Mouse (Mus musculus) heart, postnatal 0 days (tissue): ENCODE results near the gene Sdhb. TPM values are rescaled to one million over a fixed set of nuclear protein-coding genes. Genes with fewer than 3 reads are reported as not detected.

Experiments used
- ATAC-seq: fragments of 200-750 bp; cut with Nextera tagmentation; 2 replicates; pipeline ENCODE4 v1.8.0; 2017; ENCODE audit warnings: low read depth, moderate number of reproducible peaks, moderate library complexity; ENCODE audit not compliant: insufficient read depth
- DNase-seq: peaks from one replicate; pipeline ENCODE4 v3.0.0-alpha.2; 2016; ENCODE audit warnings: low spot score
- H3K27ac ChIP-seq: fragments of 300-500 bp; sonication (generic); 2 replicates; pipeline ENCODE4 v1.5.1; 2014; ENCODE audit warnings: low read depth, mild to moderate bottlenecking
- H3K27me3 ChIP-seq: fragments of 300-500 bp; sonication (generic); 2 replicates; pipeline ENCODE4 v1.6.1; 2014; ENCODE audit warnings: low read length, mixed read lengths; ENCODE audit not compliant: control insufficient read depth, insufficient read depth
- H3K36me3 ChIP-seq: fragments of 300-500 bp; sonication (generic); replicated peaks from 2 replicates; pipeline ENCODE4 v1.6.1; 2014; ENCODE audit warnings: low read length, mixed read lengths; ENCODE audit not compliant: control insufficient read depth, insufficient read depth
- H3K4me1 ChIP-seq: fragments of 300-500 bp; sonication (generic); 2 replicates; pipeline ENCODE4 v1.6.1; 2014; ENCODE audit warnings: antibody characterized with exemption; ENCODE audit not compliant: control insufficient read depth, insufficient read depth
- H3K4me2 ChIP-seq: fragments of 300-500 bp; sonication (generic); 2 replicates; pipeline ENCODE4 v1.6.1; 2014; ENCODE audit warnings: low read depth, mild to moderate bottlenecking, low read length, moderate library complexity
- H3K4me3 ChIP-seq: fragments of 300-500 bp; sonication (generic); 2 replicates; pipeline ENCODE4 v1.5.1; 2014; ENCODE audit warnings: low read depth, low read length
- H3K9ac ChIP-seq: fragments of 300-500 bp; sonication (generic); replicated peaks from 2 replicates; pipeline ENCODE4 v1.6.1; 2014; ENCODE audit warnings: low read depth, low read length, mixed read lengths
- H3K9me3 ChIP-seq: fragments of 300-500 bp; sonication (generic); replicated peaks from 2 replicates; pipeline ENCODE4 v1.6.1; 2016; ENCODE audit warnings: low read length; ENCODE audit not compliant: control insufficient read depth
- CTCF ChIP-seq: IDR thresholded peaks from 2 replicates; pipeline ENCODE4 v1.5.1; 2016; ENCODE audit warnings: antibody characterized with exemption, control low read depth, low read depth
- EP300 ChIP-seq: IDR thresholded peaks from 2 replicates; pipeline ENCODE4 v1.6.1; 2016; ENCODE audit warnings: antibody characterized with exemption, low read depth
- WGBS: fragments of 180-500 bp; shearing (Covaris S2); extraction: QIAGEN DNeasy Blood & Tissue Kit; methylation state at CpG from one replicate; pipeline ENCODE4 v1.1.7; 2014; 5-methylcytosine and 5-hydroxymethylcytosine counted together
- polyA plus RNA-seq: library from polyadenylated mRNA; unstranded; fragments of >200 nt; fragmentation: Nextera tagmentation; extraction: Ambion mirVana; gene quantifications from 2 replicates; pipeline ENCODE4 v1.2.1, GENCODE M21; 2015
- total RNA-seq: library from RNA; depleted of rRNA; stranded (reverse); fragments of >200 nt; gene quantifications from 2 replicates; pipeline ENCODE4 v1.2.3, GENCODE M21; 2014; ENCODE audit warnings: low replicate concordance

Sdhb gene
- total and polyA plus RNA-seq, 2 experiments from 2014 or later: 947 to 1,828 TPM

DNA sequence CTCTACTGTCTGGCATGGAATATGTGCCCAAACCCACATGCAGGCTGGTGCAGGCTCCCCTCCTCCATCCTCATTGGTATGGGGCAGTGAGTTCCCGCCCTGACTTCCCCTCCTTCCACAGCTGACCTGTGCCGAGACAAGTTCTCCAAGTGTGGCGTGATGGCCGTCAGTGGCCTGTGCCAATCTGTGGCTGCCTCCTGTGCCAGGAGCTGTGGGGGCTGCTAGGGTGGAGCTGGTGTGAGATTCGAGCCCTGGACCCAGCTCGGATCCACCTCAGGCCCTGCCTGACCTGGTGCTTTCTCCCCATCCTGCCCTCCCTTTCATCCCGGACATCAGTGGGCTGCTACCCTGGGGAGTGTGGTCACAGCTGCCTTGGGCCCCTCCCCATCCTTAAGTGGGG lies 54.4 kb downstream of the Sdhb start:
- H3K9me3 ChIP-seq: no peaks in the 10 kb centered on the region
- H3K9ac ChIP-seq: no peak overlapping the region
- H3K4me1 ChIP-seq: peaks cover 4% of the 10 kb centered on the region
- ATAC-seq: 0 out of 2 replicates have a peak, but pooled peaks have one; percentile 19
- TF ChIP-seq CTCF (no peak), EP300 (no peak)
- no peak overlapping the region for H3K27ac ChIP-seq
- H3K4me2 ChIP-seq: no peak overlapping the region
- no peak for DNase-seq
- 49% methylated on average over 7 of the region's 7 CpGs for WGBS
- no peak overlapping the region for H3K4me3 ChIP-seq
- H3K36me3 ChIP-seq: no peaks in the 10 kb centered on the region; the same call in 1 of the 2 replicates
- H3K27me3 ChIP-seq: no peaks in the 10 kb centered on the region

GRCm38 (mm10) chr4:141016311-141016710 lies 55.3 kb downstream of the Sdhb start:
- Histone ChIP-seq H3K4me1 (peaks cover 14% of the 10 kb centered on the region), H3K27ac (no peak overlapping the region; the same call in 1 of the 2 replicates), H3K9ac (no peak overlapping the region), H3K36me3 (no peaks in the 10 kb centered on the region; the same call in 1 of the 2 replicates), H3K4me3 (no peak overlapping the region), H3K27me3 (no peaks in the 10 kb centered on the region), H3K4me2 (no peak overlapping the region), H3K9me3 (no peaks in the 10 kb centered on the region)
- WGBS: 35% methylated on average over 9 of the region's 9 CpGs
- ATAC-seq (peak; percentile 28), DNase-seq (peak; percentile 29)
- no peak for TF ChIP-seq EP300
- TF ChIP-seq CTCF: no peak

DNA sequence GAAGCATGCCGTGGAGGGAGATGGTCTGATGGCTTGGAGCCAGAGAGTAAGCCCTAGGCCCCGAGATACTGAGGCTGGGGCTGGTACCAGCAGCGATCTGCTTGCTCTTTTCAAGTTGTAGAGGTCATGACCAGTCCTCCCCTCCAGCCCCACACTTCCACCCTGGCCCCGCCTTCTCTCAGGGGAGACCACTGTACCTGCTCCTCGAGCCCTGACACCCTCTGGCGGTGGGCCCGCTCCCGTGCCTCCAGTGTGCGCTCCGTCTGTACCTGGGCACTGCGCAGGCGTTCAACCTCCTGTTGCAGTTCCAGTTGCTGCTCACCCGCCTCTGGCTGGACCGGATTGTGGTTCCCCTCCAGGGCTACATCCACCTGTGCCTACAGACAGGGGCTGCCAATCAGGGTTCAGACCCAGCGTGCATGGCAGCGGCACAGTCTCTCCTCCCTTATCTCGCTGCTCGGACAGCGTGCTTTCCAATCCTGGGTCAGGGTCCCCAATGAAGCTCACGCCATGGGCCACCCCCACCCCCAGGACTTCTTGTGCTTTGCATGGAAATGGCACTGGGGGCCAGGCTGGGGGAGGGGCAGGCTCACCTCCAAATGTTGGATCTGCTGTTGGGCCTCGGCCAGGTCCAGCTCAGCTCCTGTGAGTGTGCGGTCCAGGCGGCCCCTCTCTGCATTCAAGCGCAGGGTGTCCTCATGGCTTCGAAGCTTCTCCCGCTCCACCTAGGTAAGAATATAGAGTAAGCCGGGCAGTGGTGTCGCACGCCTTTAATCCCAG lies 56.8 kb downstream of the Sdhb start:
- no peak for ATAC-seq
- 79% methylated on average over 29 of the region's 29 CpGs for WGBS
- TF ChIP-seq EP300 (no peak), CTCF (no peak)
- no peak overlapping the region for H3K27ac ChIP-seq
- no peaks in the 10 kb centered on the region for H3K27me3 ChIP-seq
- no peak for DNase-seq
- no peak overlapping the region for H3K4me3 ChIP-seq
- H3K4me2 ChIP-seq: no peak overlapping the region
- no peaks in the 10 kb centered on the region for H3K9me3 ChIP-seq
- H3K9ac ChIP-seq: no peak overlapping the region
- peaks cover 21% of the 10 kb centered on the region for H3K4me1 ChIP-seq
- H3K36me3 ChIP-seq: no peaks in the 10 kb centered on the region; the same call in 1 of the 2 replicates

DNA sequence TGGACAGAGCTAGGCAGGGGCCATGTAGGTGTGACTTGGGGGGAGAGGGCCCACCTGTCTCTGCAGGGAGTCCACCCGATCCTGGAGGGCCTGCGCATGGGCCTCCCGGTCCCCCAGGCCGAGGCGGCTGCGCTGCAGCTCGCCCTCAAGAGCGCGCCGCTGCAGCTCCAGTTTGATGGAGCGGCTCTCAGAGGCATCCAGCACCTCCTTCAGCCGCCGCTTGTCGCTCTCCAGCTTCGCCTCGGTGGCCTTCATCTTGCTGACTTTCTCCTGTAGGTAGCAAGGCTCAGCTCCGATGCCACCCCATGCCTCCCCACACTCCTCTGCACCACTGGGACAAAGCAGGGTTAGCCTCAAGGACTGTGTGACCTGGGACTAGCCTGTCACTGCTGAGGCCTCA lies 59.2 kb downstream of the Sdhb start:
- DNase-seq: no peak
- Histone ChIP-seq H3K4me3 (no peak overlapping the region), H3K4me1 (peaks cover 27% of the 10 kb centered on the region), H3K9ac (no peak overlapping the region), H3K9me3 (no peaks in the 10 kb centered on the region), H3K27ac (peak overlapping the region; percentile 69; the same call in 1 of the 2 replicates), H3K36me3 (no peaks in the 10 kb centered on the region; the same call in 1 of the 2 replicates), H3K4me2 (no peak overlapping the region), H3K27me3 (no peaks in the 10 kb centered on the region)
- no peak for TF ChIP-seq CTCF
- no peak for TF ChIP-seq EP300
- WGBS: 83% methylated on average over 17 of the region's 17 CpGs
- no peak for ATAC-seq

- TF ChIP-seq EP300 (peak; percentile 86), CTCF (no peak)
- ATAC-seq (peak; percentile 71), DNase-seq (peak; percentile 77)
- H3K4me2 ChIP-seq: peak overlapping the region; percentile 33; the same call in 1 of the 2 replicates
- H3K4me3 ChIP-seq: no peak overlapping the region
- WGBS: 9% methylated on average over 13 of the region's 14 CpGs
- H3K27me3 ChIP-seq: no peaks in the 10 kb centered on the region
- peaks cover 27% of the 10 kb centered on the region for H3K4me1 ChIP-seq
- H3K9ac ChIP-seq: no peak overlapping the region
- H3K27ac ChIP-seq: peak overlapping the region; percentile 69
- H3K36me3 ChIP-seq: no peaks in the 10 kb centered on the region; the same call in 1 of the 2 replicates
- H3K9me3 ChIP-seq: no peaks in the 10 kb centered on the region
These were observed 60.0 kb downstream of the Sdhb start for GRCm38 (mm10) chr4:141020811-141021613.
